ENCODE assay signal across 14 mouse cellular contexts in the genomic region with DNA sequence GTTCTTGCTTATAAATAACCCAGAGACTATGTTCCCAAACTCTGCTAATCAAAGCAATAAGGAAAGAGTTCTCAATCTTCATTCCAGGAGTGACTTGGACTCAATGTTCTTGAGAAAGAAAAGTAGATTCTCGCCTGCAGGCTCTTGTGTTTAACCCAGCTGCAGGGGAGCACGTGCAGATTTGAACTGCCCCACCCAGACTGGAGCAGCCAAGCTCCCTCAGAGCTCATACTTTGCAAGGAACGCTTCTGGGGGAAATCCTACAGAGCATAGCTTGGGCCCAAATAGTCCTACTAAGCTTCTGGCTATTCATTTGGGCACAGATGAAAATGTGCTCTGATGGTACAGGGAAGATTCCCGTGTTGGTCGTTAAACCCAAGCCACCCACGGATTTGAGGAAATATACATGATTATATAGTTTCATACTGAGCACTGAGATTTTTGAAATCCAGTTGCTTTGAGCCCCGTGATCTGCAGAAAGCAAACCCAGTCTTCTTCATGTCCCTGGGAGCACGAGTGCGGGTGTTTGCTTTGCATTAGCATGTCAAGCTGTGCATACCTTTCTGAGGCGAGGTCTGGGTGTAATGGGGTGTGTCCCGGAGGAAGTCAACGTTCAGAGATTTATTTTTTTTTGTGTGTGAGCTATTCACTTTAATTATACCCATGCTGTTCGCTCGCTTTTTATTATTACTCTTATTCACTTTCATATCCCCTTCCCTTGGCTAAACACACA.
A peak's percentile ranks its signal among the peaks of the same experiment; 100 is the strongest.
DNase-seq lines count a peak whose midpoint lies in the region; ATAC-seq and TF ChIP-seq lines count a peak whose summit lies in the region.
"Had no signal": no experiment of that assay in that cellular context is flagged by ENCODE, and none has a peak within 500 bp of the region (broad histone marks: within the 10 kb centered on the region; RNA-seq: fewer than 3 reads in every experiment).

No protein-coding gene starts in this region.

- no peaks in the 10 kb centered on the region for H3K9me3 ChIP-seq in embryonic facial prominence, embryonic 13.5 days
- H3K9me3 ChIP-seq in embryonic facial prominence, embryonic 10.5 days, result no peaks in the 10 kb centered on the region
- H3K9me3 ChIP-seq in limb, embryonic 14.5 days (ENCODE audit: control insufficient read depth, low read length), result no peaks in the 10 kb centered on the region
- no peaks in the 10 kb centered on the region for H3K9me3 ChIP-seq in limb, embryonic 10.5 days (replicated peaks)
- H3K9me3 ChIP-seq: hindbrain, embryonic 13.5 days; midbrain, embryonic 12.5 days had no signal

- DNase-seq in embryonic facial prominence, embryonic 10.5 days (ENCODE audit: low spot score), result no peak
- DNase-seq in limb, embryonic 14.5 days (ENCODE audit: low spot score), result peak; percentile 20
- no peak for DNase-seq in limb, embryonic 10.5 days (ENCODE audit: low spot score)
- peak; percentile 17 to 31 for DNase-seq in kidney, postnatal 4 days
- DNase-seq in gastrocnemius, adult 8-10 months (ENCODE audit: low spot score in 2 of 2), result no peak
- no peak for DNase-seq in thymus, postnatal 10 days (ENCODE audit: low spot score in 2 of 2)
- DNase-seq: cerebellum, adult 9-11 months; right cerebral cortex, postnatal 4 days; thymus, adult 18-20 months had no signal

- H3K27me3 ChIP-seq in embryonic facial prominence, embryonic 13.5 days, result no peaks in the 10 kb centered on the region
- H3K27me3 ChIP-seq in embryonic facial prominence, embryonic 10.5 days (replicated peaks; ENCODE audit: low read depth, poor library complexity, severe bottlenecking), result 0 out of 2 replicates have a peak, but pooled peaks cover 4% of the 10 kb centered on the region
- no peaks in the 10 kb centered on the region for H3K27me3 ChIP-seq in limb, embryonic 14.5 days (ENCODE audit: control insufficient read depth, insufficient read depth, low read length)
- H3K27me3 ChIP-seq in limb, embryonic 10.5 days (ENCODE audit: low read depth, poor library complexity, severe bottlenecking), result no peaks in the 10 kb centered on the region
- H3K27me3 ChIP-seq in small intestine, adult 2 months (ENCODE audit: control insufficient read depth, insufficient read depth, low read length), result no peaks in the 10 kb centered on the region
- H3K27me3 ChIP-seq: hindbrain, embryonic 13.5 days; midbrain, embryonic 12.5 days had no signal

- no peak overlapping the region for H3K9ac ChIP-seq in embryonic facial prominence, embryonic 13.5 days
- H3K9ac ChIP-seq in limb, embryonic 14.5 days (ENCODE audit: low read depth, low read length, severe bottlenecking), result no peak overlapping the region
- H3K9ac ChIP-seq: hindbrain, embryonic 13.5 days; midbrain, embryonic 12.5 days had no signal

- 0 out of 2 replicates have a peak, but pooled peaks cover 7% of the 10 kb centered on the region for H3K4me1 ChIP-seq in embryonic facial prominence, embryonic 13.5 days
- H3K4me1 ChIP-seq in embryonic facial prominence, embryonic 10.5 days, result no peaks in the 10 kb centered on the region
- peaks cover 4% of the 10 kb centered on the region for H3K4me1 ChIP-seq in limb, embryonic 14.5 days (ENCODE audit: control insufficient read depth, insufficient read depth, low read length)
- no peaks in the 10 kb centered on the region for H3K4me1 ChIP-seq in limb, embryonic 10.5 days
- peaks cover 5% of the 10 kb centered on the region; the same call in 1 of the 2 replicates for H3K4me1 ChIP-seq in small intestine, adult 2 months (ENCODE audit: control insufficient read depth, insufficient read depth, insufficient read length, low read length)
- H3K4me1 ChIP-seq: hindbrain, embryonic 13.5 days; midbrain, embryonic 12.5 days had no signal

- no peak overlapping the region for H3K4me2 ChIP-seq in embryonic facial prominence, embryonic 13.5 days
- H3K4me2 ChIP-seq in limb, embryonic 14.5 days (replicated peaks; ENCODE audit: low read depth, low read length, severe bottlenecking), result no peak overlapping the region
- H3K4me2 ChIP-seq: hindbrain, embryonic 13.5 days; liver, embryonic 11.5 days; midbrain, embryonic 12.5 days had no signal

- 62% methylated on average over 14 of the region's 14 CpGs for WGBS in embryonic facial prominence, embryonic 13.5 days
- 74% methylated on average over 14 of the region's 14 CpGs for WGBS in embryonic facial prominence, embryonic 10.5 days
- 55% methylated on average over 14 of the region's 14 CpGs for WGBS in limb, embryonic 14.5 days
- 76% methylated on average over 14 of the region's 14 CpGs for WGBS in limb, embryonic 10.5 days
- 21% methylated on average over 14 of the region's 14 CpGs for WGBS in small intestine, adult 2 months

- TF ChIP-seq CTCF in small intestine, adult 2 months (IDR thresholded peaks at IDR 0.05; ENCODE audit: extremely low read depth, insufficient read length, insufficient replicate concordance, low read depth, low read length), result no peak

- H3K4me3 ChIP-seq in embryonic facial prominence, embryonic 13.5 days, result no peak overlapping the region
- no peak overlapping the region for H3K4me3 ChIP-seq in embryonic facial prominence, embryonic 10.5 days
- H3K4me3 ChIP-seq in limb, embryonic 14.5 days (replicated peaks; ENCODE audit: low read length), result no peak overlapping the region
- no peak overlapping the region for H3K4me3 ChIP-seq in limb, embryonic 10.5 days
- H3K4me3 ChIP-seq in small intestine, adult 2 months (ENCODE audit: low read depth, low read length), result peak overlapping the region; percentile 41; the same call in 1 of the 2 replicates
- H3K4me3 ChIP-seq: hindbrain, embryonic 13.5 days; midbrain, embryonic 12.5 days had no signal

- TF ChIP-seq POLR2A in limb, embryonic 14.5 days (IDR thresholded peaks at IDR 0.05; ENCODE audit: borderline replicate concordance, extremely low read depth, insufficient read depth, insufficient read length), result no peak
- TF ChIP-seq POLR2A in small intestine, adult 2 months (IDR thresholded peaks at IDR 0.05; ENCODE audit: low read depth, low read length), result no peak

- H3K36me3 ChIP-seq in embryonic facial prominence, embryonic 13.5 days, result no peaks in the 10 kb centered on the region
- no peaks in the 10 kb centered on the region for H3K36me3 ChIP-seq in embryonic facial prominence, embryonic 10.5 days (replicated peaks)
- H3K36me3 ChIP-seq in limb, embryonic 14.5 days (ENCODE audit: control insufficient read depth, insufficient read depth, low read length), result no peaks in the 10 kb centered on the region
- no peaks in the 10 kb centered on the region for H3K36me3 ChIP-seq in limb, embryonic 10.5 days
- H3K36me3 ChIP-seq in small intestine, adult 2 months (ENCODE audit: control insufficient read depth, insufficient read depth, low read length), result no peaks in the 10 kb centered on the region
- H3K36me3 ChIP-seq: hindbrain, embryonic 13.5 days; midbrain, embryonic 12.5 days had no signal

- ATAC-seq in embryonic facial prominence, embryonic 13.5 days (ENCODE audit: insufficient number of reproducible peaks, insufficient read depth, low FRiP score, low TSS enrichment, low read depth), result no peak
- no peak for ATAC-seq in limb, embryonic 14.5 days (ENCODE audit: low FRiP score, low read depth)

- peak overlapping the region; percentile 57; the same call in 1 of the 2 replicates for H3K27ac ChIP-seq in embryonic facial prominence, embryonic 13.5 days
- H3K27ac ChIP-seq in embryonic facial prominence, embryonic 10.5 days (replicated peaks), result no peak overlapping the region
- 0 out of 2 replicates have a peak overlapping the region, but pooled peaks have one; percentile 33 for H3K27ac ChIP-seq in limb, embryonic 14.5 days (replicated peaks; ENCODE audit: low read depth, low read length)
- no peak overlapping the region for H3K27ac ChIP-seq in limb, embryonic 10.5 days
- no peak overlapping the region for H3K27ac ChIP-seq in small intestine, adult 2 months (ENCODE audit: insufficient read depth, low read depth, low read length)
- H3K27ac ChIP-seq: hindbrain, embryonic 13.5 days; midbrain, embryonic 12.5 days had no signal

Comparison
In these comparisons a context has a peak if more than half of its experiments do, and no peak if none do; other contexts are left out.
1. H3K27ac ChIP-seq: peak in embryonic facial prominence, embryonic 13.5 days (single experiment) and limb, embryonic 14.5 days (single experiment); none in embryonic facial prominence, embryonic 10.5 days (single experiment), limb, embryonic 10.5 days (single experiment) and small intestine, adult 2 months (single experiment).
2. DNase-seq: peak in limb, embryonic 14.5 days (single experiment) and kidney, postnatal 4 days (2 of 2); none in embryonic facial prominence, embryonic 10.5 days (single experiment), limb, embryonic 10.5 days (single experiment), gastrocnemius, adult 8-10 months (0 of 2) and thymus, postnatal 10 days (0 of 2).